Mouse (Mus musculus): ENCODE data around the gene Rab4b. TPM values are rescaled to one million over a fixed set of nuclear protein-coding genes. Genes with fewer than 3 reads are reported as not detected.
A peak's percentile ranks its signal among the peaks of the same experiment; 100 is the strongest.

Gene Rab4b
- polyA plus RNA-seq, 1 experiment from 2014 or later = 96.2 TPM

DNA sequence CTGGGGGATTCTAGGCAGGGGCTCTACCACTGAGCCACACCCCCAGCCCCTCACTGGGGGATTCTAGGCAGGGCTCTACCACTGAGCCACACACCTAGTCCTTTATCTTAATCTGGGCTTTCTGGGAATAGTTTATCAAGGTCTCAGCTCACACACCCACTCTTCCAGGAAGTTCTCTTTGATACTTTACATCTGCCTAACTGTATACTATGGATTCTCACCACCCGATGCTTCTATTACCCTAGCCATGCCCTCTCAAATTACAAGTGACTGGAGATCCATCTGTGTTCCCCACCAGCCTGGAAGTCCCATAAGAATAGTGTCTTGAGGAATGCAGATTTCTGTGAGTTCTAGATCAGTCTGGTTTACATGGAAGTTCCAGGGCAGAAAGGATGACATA lies 43.8 kb upstream of the Rab4b start:
- Histone ChIP-seq H3K4me2 (replicated peaks; ENCODE audit: low read depth) (no peak overlapping the region), H3K27ac (ENCODE audit: low read depth, low read length) (peak overlapping the region; percentile 35; the same call in 1 of the 2 replicates), H3K4me3 (ENCODE audit: low read depth, low read length) (no peak overlapping the region), H3K9ac (ENCODE audit: low read depth, low read length) (no peak overlapping the region), H3K27me3 (replicated peaks; ENCODE audit: control insufficient read depth, insufficient read depth, low read length) (no peaks in the 10 kb centered on the region), H3K9me3 (ENCODE audit: control insufficient read depth) (no peaks in the 10 kb centered on the region), H3K4me1 (replicated peaks; ENCODE audit: control insufficient read depth, insufficient read depth, low read length) (0 out of 2 replicates have a peak, but pooled peaks cover 8% of the 10 kb centered on the region), H3K36me3 (ENCODE audit: control insufficient read depth, insufficient read depth) (peaks cover 16% of the 10 kb centered on the region; the same call in 1 of the 2 replicates)
- WGBS = 32% methylated on average over 1 of the region's 1 CpGs
- no peak for ATAC-seq
- no peak for TF ChIP-seq CTCF (IDR thresholded peaks at IDR 0.05; ENCODE audit: low read depth)

GRCm38 (mm10) chr7:27221939-27222338 lies 43.2 kb upstream of the Rab4b start:
- Histone ChIP-seq H3K4me3 (ENCODE audit: low read depth, low read length) (no peak overlapping the region), H3K4me2 (replicated peaks; ENCODE audit: low read depth) (no peak overlapping the region), H3K27me3 (replicated peaks; ENCODE audit: control insufficient read depth, insufficient read depth, low read length) (no peaks in the 10 kb centered on the region), H3K36me3 (ENCODE audit: control insufficient read depth, insufficient read depth) (peaks cover 22% of the 10 kb centered on the region), H3K27ac (ENCODE audit: low read depth, low read length) (peak overlapping the region; percentile 35; the same call in 1 of the 2 replicates), H3K9ac (ENCODE audit: low read depth, low read length) (no peak overlapping the region), H3K4me1 (replicated peaks; ENCODE audit: control insufficient read depth, insufficient read depth, low read length) (0 out of 2 replicates have a peak, but pooled peaks cover 8% of the 10 kb centered on the region), H3K9me3 (ENCODE audit: control insufficient read depth) (no peaks in the 10 kb centered on the region)
- no peak for ATAC-seq
- 47% methylated on average over 6 of the region's 6 CpGs for WGBS
- TF ChIP-seq CTCF (IDR thresholded peaks at IDR 0.05; ENCODE audit: low read depth) = no peak

GRCm38 (mm10) chr7:27219937-27220336 lies 41.2 kb upstream of the Rab4b start:
- no peak overlapping the region for H3K4me2 ChIP-seq (replicated peaks; ENCODE audit: low read depth)
- H3K4me1 ChIP-seq (replicated peaks; ENCODE audit: control insufficient read depth, insufficient read depth, low read length) = 0 out of 2 replicates have a peak, but pooled peaks cover 4% of the 10 kb centered on the region
- H3K9ac ChIP-seq (ENCODE audit: low read depth, low read length) = no peak overlapping the region
- H3K27me3 ChIP-seq (replicated peaks; ENCODE audit: control insufficient read depth, insufficient read depth, low read length) = no peaks in the 10 kb centered on the region
- no peak overlapping the region for H3K4me3 ChIP-seq (ENCODE audit: low read depth, low read length)
- no peaks in the 10 kb centered on the region for H3K9me3 ChIP-seq (ENCODE audit: control insufficient read depth)
- 69% methylated on average over 11 of the region's 11 CpGs for WGBS
- peaks cover 33% of the 10 kb centered on the region for H3K36me3 ChIP-seq (ENCODE audit: control insufficient read depth, insufficient read depth)
- no peak for TF ChIP-seq CTCF (IDR thresholded peaks at IDR 0.05; ENCODE audit: low read depth)
- no peak overlapping the region for H3K27ac ChIP-seq (ENCODE audit: low read depth, low read length)
- ATAC-seq = no peak

GRCm38 (mm10) chr7:27218586-27218985 lies 39.9 kb upstream of the Rab4b start:
- no peak overlapping the region for H3K27ac ChIP-seq (ENCODE audit: low read depth, low read length)
- 83% methylated on average over 7 of the region's 7 CpGs for WGBS
- H3K9ac ChIP-seq (ENCODE audit: low read depth, low read length) = no peak overlapping the region
- no peak for TF ChIP-seq CTCF (IDR thresholded peaks at IDR 0.05; ENCODE audit: low read depth)
- no peak for ATAC-seq
- no peak overlapping the region for H3K4me2 ChIP-seq (replicated peaks; ENCODE audit: low read depth)
- no peaks in the 10 kb centered on the region for H3K27me3 ChIP-seq (replicated peaks; ENCODE audit: control insufficient read depth, insufficient read depth, low read length)
- H3K36me3 ChIP-seq (ENCODE audit: control insufficient read depth, insufficient read depth) = peaks cover 42% of the 10 kb centered on the region
- H3K4me3 ChIP-seq (ENCODE audit: low read depth, low read length) = no peak overlapping the region
- H3K4me1 ChIP-seq (replicated peaks; ENCODE audit: control insufficient read depth, insufficient read depth, low read length) = no peaks in the 10 kb centered on the region
- no peaks in the 10 kb centered on the region for H3K9me3 ChIP-seq (ENCODE audit: control insufficient read depth)

DNA sequence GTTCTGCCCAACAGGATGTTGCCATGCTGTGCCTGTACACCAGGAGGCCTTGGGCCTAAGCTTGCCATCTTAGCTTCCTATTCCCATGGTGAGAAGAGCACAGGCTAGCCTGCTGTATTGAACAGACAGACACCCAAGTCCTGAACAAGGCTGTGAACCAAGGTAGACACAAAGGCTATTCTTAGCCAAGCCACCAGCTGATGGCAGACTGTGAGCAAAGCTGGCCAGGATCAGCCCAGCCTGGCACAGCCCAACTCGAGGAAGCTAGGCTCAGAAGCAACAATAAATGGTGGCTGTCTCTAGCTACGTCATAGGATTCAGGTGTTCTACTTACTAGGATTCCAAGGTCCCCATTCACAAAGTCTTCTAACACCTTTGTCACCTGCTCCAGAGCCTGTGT lies 33.9 kb upstream of the Rab4b start:
- no peak overlapping the region for H3K9ac ChIP-seq (ENCODE audit: low read depth, low read length)
- H3K4me2 ChIP-seq (replicated peaks; ENCODE audit: low read depth) = no peak overlapping the region
- no peak overlapping the region for H3K4me3 ChIP-seq (ENCODE audit: low read depth, low read length)
- 84% methylated on average over 2 of the region's 2 CpGs for WGBS
- no peak for TF ChIP-seq CTCF (IDR thresholded peaks at IDR 0.05; ENCODE audit: low read depth)
- H3K9me3 ChIP-seq (ENCODE audit: control insufficient read depth) = no peaks in the 10 kb centered on the region
- no peaks in the 10 kb centered on the region for H3K27me3 ChIP-seq (replicated peaks; ENCODE audit: control insufficient read depth, insufficient read depth, low read length)
- H3K36me3 ChIP-seq (ENCODE audit: control insufficient read depth, insufficient read depth) = peaks cover 84% of the 10 kb centered on the region
- H3K4me1 ChIP-seq (replicated peaks; ENCODE audit: control insufficient read depth, insufficient read depth, low read length) = no peaks in the 10 kb centered on the region
- ATAC-seq = no peak
- no peak overlapping the region for H3K27ac ChIP-seq (ENCODE audit: low read depth, low read length)

DNA sequence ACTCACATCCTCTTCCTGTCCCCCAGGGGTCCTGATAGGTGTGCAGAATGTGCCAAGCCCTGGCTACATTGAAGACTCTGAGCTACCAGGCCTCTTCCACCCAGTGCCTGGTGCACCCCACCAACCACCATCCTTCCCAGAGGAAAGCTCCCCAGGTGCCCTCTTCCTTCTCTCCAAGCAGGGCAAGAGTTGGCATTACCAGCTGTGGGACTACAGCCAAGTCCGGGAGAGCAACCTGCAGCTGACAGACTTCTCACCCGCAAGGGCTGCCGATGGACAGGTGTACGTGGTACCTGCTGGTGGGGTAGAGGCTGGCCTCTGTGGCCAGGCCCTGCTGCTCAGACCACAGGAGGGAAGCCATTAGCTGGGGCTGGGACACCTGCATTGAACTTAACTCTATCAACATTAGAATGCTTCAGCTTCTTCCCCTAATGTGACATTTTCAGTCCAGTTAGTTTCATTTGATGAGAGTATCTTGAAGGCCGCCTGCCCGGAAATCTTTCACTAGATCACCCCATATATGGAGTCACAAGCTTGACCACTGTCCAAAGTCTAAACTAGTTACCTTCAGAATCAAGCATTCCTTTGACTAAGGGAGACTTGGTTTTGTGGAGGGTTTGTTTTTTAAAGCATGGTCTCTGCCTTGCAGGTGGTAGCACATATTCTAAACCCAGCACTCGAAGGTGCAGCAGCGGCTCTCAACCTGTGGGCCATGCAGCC lies 25.2 kb upstream of the Rab4b start:
- no peak for ATAC-seq
- H3K27ac ChIP-seq (ENCODE audit: low read depth, low read length) = no peak overlapping the region
- H3K27me3 ChIP-seq (replicated peaks; ENCODE audit: control insufficient read depth, insufficient read depth, low read length) = no peaks in the 10 kb centered on the region
- no peaks in the 10 kb centered on the region for H3K9me3 ChIP-seq (ENCODE audit: control insufficient read depth)
- WGBS = 87% methylated on average over 8 of the region's 8 CpGs
- H3K9ac ChIP-seq (ENCODE audit: low read depth, low read length) = no peak overlapping the region
- TF ChIP-seq CTCF (IDR thresholded peaks at IDR 0.05; ENCODE audit: low read depth) = no peak
- H3K4me2 ChIP-seq (replicated peaks; ENCODE audit: low read depth) = no peak overlapping the region
- peaks cover 31% of the 10 kb centered on the region for H3K36me3 ChIP-seq (ENCODE audit: control insufficient read depth, insufficient read depth)
- no peak overlapping the region for H3K4me3 ChIP-seq (ENCODE audit: low read depth, low read length)
- peaks cover 4% of the 10 kb centered on the region; the same call in 1 of the 2 replicates for H3K4me1 ChIP-seq (replicated peaks; ENCODE audit: control insufficient read depth, insufficient read depth, low read length)

Data from intestine, postnatal 0 days (tissue).